Comparison of ENCODE assay signal across 20 mouse cellular contexts in genomic region chr11:42116931-42117330, GRCm38 (mm10).
DNase-seq lines count a peak whose midpoint lies in the region; ATAC-seq and TF ChIP-seq lines count a peak whose summit lies in the region.
"Had no signal": no experiment of that assay in that cellular context is flagged by ENCODE, and none has a peak within 500 bp of the region (broad histone marks: within the 10 kb centered on the region; RNA-seq: fewer than 3 reads in every experiment).

No protein-coding gene starts in this region.

- TF ChIP-seq EP300 in liver, postnatal 0 days (IDR thresholded peaks at IDR 0.05; ENCODE audit: low read depth), result no peak

- no peak for TF ChIP-seq CTCF in liver, postnatal 0 days (IDR thresholded peaks at IDR 0.05; ENCODE audit: low read depth)

- H3K36me3 ChIP-seq in liver, postnatal 0 days (replicated peaks; ENCODE audit: insufficient read depth, low read length), result no peaks in the 10 kb centered on the region
- H3K36me3 ChIP-seq in embryonic facial prominence, embryonic 10.5 days (replicated peaks), result no peaks in the 10 kb centered on the region
- H3K36me3 ChIP-seq: embryonic facial prominence, embryonic 13.5 days; forebrain, embryonic 12.5 days; heart, embryonic 10.5 days; heart, embryonic 15.5 days; hindbrain, embryonic 13.5 days had no signal

- no peaks in the 10 kb centered on the region for H3K4me1 ChIP-seq in liver, postnatal 0 days (ENCODE audit: insufficient read depth)
- no peaks in the 10 kb centered on the region for H3K4me1 ChIP-seq in embryonic facial prominence, embryonic 10.5 days
- H3K4me1 ChIP-seq: embryonic facial prominence, embryonic 13.5 days; forebrain, embryonic 12.5 days; heart, embryonic 10.5 days; heart, embryonic 15.5 days; hindbrain, embryonic 13.5 days had no signal

- H3K4me2 ChIP-seq in liver, postnatal 0 days (ENCODE audit: low read depth, low read length), result no peak overlapping the region
- H3K4me2 ChIP-seq: embryonic facial prominence, embryonic 13.5 days; forebrain, embryonic 12.5 days; heart, embryonic 15.5 days; hindbrain, embryonic 13.5 days had no signal

- H3K27ac ChIP-seq in liver, postnatal 0 days (ENCODE audit: low read depth), result no peak overlapping the region
- no peak overlapping the region for H3K27ac ChIP-seq in embryonic facial prominence, embryonic 10.5 days (replicated peaks)
- H3K27ac ChIP-seq: embryonic facial prominence, embryonic 13.5 days; forebrain, embryonic 12.5 days; heart, embryonic 10.5 days; heart, embryonic 15.5 days; hindbrain, embryonic 13.5 days; hindbrain, postnatal 0 days had no signal

- H3K9me3 ChIP-seq in liver, postnatal 0 days (ENCODE audit: low read length), result no peaks in the 10 kb centered on the region
- no peaks in the 10 kb centered on the region for H3K9me3 ChIP-seq in embryonic facial prominence, embryonic 10.5 days
- H3K9me3 ChIP-seq: embryonic facial prominence, embryonic 13.5 days; forebrain, embryonic 12.5 days; heart, embryonic 10.5 days; heart, embryonic 15.5 days; hindbrain, embryonic 13.5 days had no signal

- 76% methylated on average over 1 of the region's 1 CpGs for WGBS in liver, postnatal 0 days (ENCODE audit: insufficient replicate concordance)
- WGBS in embryonic facial prominence, embryonic 10.5 days, result 95% methylated on average over 1 of the region's 1 CpGs

- peak; percentile 61 for DNase-seq in cerebellum, adult 11 months
- DNase-seq in cerebellum, adult 18-20 months, result peak; percentile 58 to 76
- peak; percentile 86 for DNase-seq in cerebellum, adult 9-11 months
- DNase-seq in cerebellum, postnatal 36 days, result peak; percentile 66 to 70
- no peak for DNase-seq in c-Kit-positive CD71-positive TER-119-positive erythroid progenitor cells, embryonic 14.5 days (ENCODE audit: low spot score)
- no peak for DNase-seq in liver, postnatal 0 days
- DNase-seq in embryonic facial prominence, embryonic 10.5 days (ENCODE audit: low spot score), result no peak
- DNase-seq: adrenal gland, adult 2 months; adrenal gland, postnatal 25 days; gastrocnemius, postnatal 10 days; heart, adult 18-20 months; heart, postnatal 14 days; kidney, adult 11 months had no signal

- no peak overlapping the region for H3K9ac ChIP-seq in liver, postnatal 0 days (replicated peaks)
- H3K9ac ChIP-seq: embryonic facial prominence, embryonic 13.5 days; forebrain, embryonic 12.5 days; heart, embryonic 15.5 days; hindbrain, embryonic 13.5 days had no signal

- no peaks in the 10 kb centered on the region for H3K27me3 ChIP-seq in liver, postnatal 0 days (ENCODE audit: insufficient read depth, low read length)
- H3K27me3 ChIP-seq in embryonic facial prominence, embryonic 10.5 days (replicated peaks; ENCODE audit: low read depth, poor library complexity, severe bottlenecking), result no peaks in the 10 kb centered on the region
- H3K27me3 ChIP-seq: embryonic facial prominence, embryonic 13.5 days; forebrain, embryonic 12.5 days; heart, embryonic 15.5 days; hindbrain, embryonic 13.5 days had no signal

- ATAC-seq in liver, postnatal 0 days, result no peak
- ATAC-seq: forebrain, embryonic 16.5 days; hindbrain, postnatal 0 days had no signal

- H3K4me3 ChIP-seq in liver, postnatal 0 days (ENCODE audit: low read depth, low read length), result no peak overlapping the region
- no peak overlapping the region for H3K4me3 ChIP-seq in embryonic facial prominence, embryonic 10.5 days
- H3K4me3 ChIP-seq: embryonic facial prominence, embryonic 13.5 days; forebrain, embryonic 12.5 days; heart, embryonic 10.5 days; heart, embryonic 15.5 days; hindbrain, embryonic 13.5 days had no signal

Comparison
In these comparisons a context has a peak if more than half of its experiments do, and no peak if none do; other contexts are left out.
1. DNase-seq: peak in cerebellum, adult 11 months (single experiment), cerebellum, adult 18-20 months (2 of 2), cerebellum, adult 9-11 months (single experiment) and cerebellum, postnatal 36 days (2 of 2); none in c-Kit-positive CD71-positive TER-119-positive erythroid progenitor cells, embryonic 14.5 days (single experiment), liver, postnatal 0 days (single experiment) and embryonic facial prominence, embryonic 10.5 days (single experiment).